Mouse (Mus musculus): Measurements from ENCODE around the gene Fam214b.

Fam214b gene

DNA sequence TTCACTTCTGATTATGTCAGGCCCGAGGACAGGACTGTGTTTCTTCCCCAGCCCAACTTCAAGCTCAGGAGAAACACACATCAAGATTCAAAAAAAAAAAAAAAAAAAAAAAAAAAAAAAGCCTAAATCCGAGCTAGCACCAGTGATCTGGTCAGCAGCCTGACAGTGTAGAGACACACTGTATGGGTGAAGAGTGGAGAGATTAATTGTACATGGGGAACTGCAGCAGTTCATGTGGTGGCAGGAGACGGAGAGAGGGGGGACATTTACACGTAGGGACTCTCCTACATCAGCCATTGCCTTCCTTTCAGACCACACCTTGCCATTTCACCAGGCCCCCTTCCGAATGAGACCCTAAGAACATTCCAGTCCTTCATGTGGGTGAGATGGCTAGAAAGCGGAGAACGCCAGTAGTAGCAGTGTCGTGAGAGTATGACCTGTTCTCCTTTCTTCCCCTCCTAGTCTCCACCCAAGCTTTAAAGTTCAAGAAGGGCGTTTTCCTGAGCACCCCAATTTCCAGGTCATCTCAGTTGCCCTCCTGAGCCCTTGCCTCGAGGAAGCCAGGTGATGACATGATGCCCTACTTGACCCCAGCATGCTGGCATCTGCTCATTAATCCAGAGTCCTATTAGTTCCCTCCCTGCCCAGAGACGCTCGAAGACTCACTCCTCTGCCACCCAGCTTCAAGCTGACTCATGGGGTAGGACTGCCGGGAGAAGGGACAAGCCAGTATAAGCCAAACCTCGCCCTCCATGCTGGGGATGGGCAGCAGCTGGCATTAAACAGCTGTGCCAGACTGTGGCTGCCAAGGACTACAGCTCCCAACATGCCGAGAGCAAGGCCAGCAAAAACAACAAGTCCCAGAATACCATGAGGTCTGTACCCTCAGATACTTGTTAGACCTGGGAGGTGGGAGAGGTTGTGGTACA lies 7.2 kb downstream of the Fam214b start:
- peak; percentile 46 for DNase-seq

- no peak for DNase-seq
Measured at GRCm38 (mm10) chr4:43037860-43038566, 8.0 kb downstream of the Fam214b start.

DNA sequence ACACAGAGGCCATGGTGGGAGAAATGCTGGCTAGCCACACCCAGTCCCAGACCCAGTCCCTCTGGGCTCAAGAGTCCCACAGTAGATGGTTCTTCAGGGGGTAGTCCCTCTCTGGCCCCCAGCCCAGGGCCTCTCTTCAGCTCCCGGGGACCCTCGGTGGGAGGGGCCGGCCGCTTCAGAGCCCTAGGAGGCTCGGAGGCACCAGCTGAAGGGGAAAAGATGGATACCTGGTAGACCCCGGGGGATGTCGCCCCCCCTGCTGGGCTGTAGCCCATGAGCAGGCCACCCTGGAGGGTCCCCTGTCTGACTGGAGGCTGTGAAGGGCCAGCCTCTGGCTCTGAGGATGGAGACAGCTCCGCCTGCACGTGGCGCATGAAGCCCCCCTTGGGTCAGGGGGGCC lies 9.7 kb downstream of the Fam214b start:
- no peak for DNase-seq

DNA sequence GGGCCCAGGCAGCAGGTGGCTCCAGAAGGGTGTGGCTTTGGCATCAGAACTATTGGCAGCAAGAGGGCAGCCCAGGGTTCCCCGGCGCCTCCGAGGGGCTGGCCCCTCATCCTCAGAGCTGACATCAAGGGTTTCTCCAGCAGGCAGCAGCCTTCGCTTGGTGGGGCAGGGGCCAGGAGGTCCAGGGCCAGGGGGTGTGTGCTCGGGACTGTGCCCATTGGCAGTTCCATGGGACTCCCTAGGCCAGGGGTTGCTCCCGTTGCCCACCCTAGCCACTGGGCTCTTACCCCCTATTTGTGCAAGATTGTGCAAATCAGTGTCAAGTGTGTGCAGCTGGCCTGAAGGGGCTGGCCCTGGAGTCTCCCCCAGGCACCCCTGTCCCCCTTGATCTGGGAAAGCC lies 10.2 kb downstream of the Fam214b start:
- DNase-seq = no peak

- DNase-seq = no peak
Measured at GRCm38 (mm10) chr4:43033481-43033880, 12.5 kb downstream of the Fam214b start.

DNA sequence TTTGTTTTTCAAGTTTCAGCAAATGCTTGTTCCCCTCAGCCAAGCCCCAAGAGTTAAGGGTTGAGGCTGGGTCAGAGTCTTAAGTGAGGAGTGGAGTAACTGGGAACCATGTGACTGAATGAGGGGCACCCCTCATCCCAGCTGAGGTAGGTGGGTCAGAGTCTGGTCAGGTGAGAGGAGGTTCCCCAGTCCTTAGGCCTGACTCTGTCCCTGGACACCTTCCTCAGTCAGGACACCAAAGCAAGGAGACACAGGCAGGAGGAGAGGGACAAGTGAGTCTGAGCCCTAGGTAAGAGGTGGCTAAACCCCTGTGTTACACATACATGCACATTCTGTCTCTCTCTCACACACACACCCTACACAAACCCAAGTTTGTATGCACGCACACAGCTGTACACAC lies 13.5 kb downstream of the Fam214b start:
- DNase-seq = no peak

- DNase-seq = peak; percentile 93
Measured at GRCm38 (mm10) chr4:43031237-43031995, 14.6 kb downstream of the Fam214b start, which contains the start of gene Stoml2. Gene Stoml2, minus strand, starts transcription at chr4:43031710.

GRCm38 (mm10) chr4:43030780-43031230 lies 15.2 kb downstream of the Fam214b start:
- DNase-seq = no peak

DNA sequence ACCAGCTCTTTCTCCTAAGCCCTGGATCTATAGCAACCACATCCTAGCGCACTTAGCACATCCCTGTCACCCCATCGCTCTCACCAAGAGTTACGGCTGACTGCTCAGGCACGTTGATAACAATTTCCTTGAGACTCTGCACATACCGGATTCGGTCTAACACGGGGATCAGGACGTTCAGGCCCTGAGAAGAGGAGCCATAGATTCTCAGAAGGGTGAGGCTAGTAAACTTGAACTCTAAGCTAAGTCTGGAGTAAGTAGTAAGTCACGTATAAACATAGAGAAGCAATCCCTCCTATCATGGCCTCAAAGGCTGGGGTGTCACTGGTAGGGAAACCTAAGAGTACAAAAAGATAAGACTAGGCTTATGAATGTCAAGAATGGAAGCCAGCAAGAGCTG lies 15.7 kb downstream of the Fam214b start:
- no peak for DNase-seq

DNA sequence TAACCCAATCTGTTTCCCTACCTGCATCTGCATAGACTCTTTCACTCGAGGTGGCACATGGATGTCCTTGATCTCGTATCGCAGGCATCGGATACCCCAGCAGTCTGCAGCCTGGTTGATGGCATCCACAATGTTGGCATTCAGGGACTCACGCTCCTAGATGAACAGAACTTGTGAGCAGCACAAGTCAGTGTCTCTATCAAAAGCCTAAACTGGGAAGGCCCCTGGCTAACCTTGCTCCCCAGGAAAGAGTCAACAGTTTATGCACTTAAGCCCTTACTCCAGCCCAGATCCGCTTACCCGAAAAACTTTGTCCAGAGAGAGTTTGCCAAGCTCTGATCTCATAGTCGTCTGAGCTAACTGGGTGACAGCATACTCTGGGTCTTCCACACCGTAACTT lies 16.3 kb downstream of the Fam214b start:
- no peak for DNase-seq

- DNase-seq = no peak
Measured at GRCm38 (mm10) chr4:43029121-43029520, 16.9 kb downstream of the Fam214b start.

DNA sequence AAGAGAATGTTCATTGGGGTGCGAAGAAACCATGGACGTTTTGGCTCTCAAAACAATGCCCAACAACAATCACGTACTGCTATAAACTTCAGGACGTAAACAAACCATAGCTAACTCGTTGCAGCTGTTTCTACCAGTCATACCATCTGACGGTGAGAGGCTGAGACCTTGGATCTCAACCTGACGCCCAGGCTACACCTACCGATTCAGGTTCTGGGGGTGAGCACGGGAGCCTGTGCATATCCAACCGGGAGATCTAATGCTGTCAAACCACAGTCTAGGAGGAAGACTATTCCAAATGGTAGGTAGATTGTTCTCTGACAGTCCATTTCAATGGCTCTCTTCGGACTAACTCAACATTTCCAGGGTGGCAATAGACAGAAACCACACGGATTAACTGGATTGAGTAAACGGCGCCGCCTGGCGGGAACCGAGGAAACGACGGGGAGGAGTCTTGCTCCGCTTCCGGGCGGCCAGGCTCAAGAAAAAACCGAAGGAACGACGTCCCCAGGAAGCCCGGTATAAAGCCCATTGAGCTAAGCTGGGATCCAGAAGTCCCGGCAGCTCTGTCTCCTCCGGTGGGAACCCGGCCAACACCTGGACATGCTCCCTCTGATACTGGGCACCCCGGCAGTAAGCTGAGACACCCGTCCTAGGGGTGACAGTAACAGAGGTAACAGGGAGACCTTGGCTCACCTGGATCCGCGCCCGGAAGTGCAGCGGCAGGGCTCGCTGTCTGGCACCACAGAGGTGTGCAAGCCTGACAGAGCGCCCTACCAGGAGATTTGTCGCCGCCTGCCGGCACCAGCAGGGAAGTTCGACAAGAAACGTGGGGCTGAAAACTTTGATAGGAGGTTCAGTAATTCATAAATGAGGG lies 20.7 kb downstream of the Fam214b start, which contains the start of gene Pigo:
Gene Pigo (minus strand): TSS at position 736 of the 877 bp plus-strand sequence.
- peak; percentile 96 for DNase-seq

DNA sequence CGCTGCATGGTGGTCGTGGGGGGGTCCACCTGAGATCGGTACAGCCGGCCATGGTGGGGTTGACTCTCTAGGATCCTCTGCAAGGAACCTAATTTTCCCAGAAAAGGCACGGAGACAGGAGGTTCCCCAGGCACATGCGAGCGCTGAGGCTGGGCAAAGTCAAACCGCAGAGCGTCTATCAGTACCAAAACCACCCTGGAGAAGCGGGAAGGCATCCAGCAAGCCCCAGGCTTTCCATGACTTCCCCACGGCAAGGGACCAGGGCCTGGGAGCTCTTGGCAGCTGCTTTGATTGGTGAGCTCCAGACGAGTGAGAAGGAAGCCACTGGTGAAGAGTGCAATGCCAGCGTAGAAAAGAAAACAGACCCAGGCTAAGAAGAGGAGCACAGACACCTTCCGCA lies 21.3 kb downstream of the Fam214b start:
- no peak for DNase-seq

GRCm38 (mm10) chr4:43021341-43021740 lies 24.7 kb downstream of the Fam214b start:
- DNase-seq = no peak

GRCm38 (mm10) chr4:43020876-43021275 lies 25.1 kb downstream of the Fam214b start:
- no peak for DNase-seq

- DNase-seq = no peak
Measured at GRCm38 (mm10) chr4:43019641-43020465, 26.2 kb downstream of the Fam214b start.

- no peak for DNase-seq
Measured at GRCm38 (mm10) chr4:43019176-43019575, 26.8 kb downstream of the Fam214b start.

DNA sequence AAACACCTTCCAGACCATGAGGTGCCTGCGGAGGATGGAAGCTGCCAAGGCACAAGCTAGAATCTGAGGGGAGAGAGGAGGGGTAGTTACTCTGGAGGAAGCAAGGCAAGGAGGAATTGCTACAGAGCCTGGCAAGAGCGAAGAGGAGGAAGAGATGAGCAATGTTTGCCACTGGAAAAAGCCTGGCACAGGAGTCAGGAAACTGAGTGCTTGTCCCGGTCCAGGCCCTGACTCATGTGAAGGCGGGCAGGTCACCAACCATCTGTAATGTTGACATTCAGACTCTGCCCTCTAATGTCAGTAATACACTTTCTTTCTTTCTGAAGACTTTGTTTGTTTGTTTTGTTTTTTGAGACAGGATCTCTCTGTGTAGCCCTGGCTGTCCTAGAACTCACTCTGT lies 27.9 kb downstream of the Fam214b start:
- no peak for DNase-seq

DNA sequence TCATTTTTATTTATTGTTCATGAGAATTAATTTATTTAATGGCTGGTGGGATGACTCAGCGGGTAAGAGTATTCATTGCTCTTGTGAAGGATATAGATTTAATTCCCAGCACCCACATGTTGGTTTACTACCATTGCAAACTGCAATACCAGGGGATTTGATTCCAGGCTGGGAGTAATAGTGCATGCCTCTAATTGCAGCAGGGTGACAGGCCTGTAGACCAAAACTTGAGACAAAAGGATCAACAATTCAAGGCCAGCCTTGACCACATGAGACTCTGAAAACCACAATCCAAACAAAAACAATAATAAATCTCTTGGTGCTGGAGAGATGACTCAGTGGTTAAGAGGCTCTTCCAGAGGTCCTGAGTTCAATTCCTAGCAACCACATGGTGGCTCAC lies 33.9 kb downstream of the Fam214b start:
- no peak for DNase-seq

DNA sequence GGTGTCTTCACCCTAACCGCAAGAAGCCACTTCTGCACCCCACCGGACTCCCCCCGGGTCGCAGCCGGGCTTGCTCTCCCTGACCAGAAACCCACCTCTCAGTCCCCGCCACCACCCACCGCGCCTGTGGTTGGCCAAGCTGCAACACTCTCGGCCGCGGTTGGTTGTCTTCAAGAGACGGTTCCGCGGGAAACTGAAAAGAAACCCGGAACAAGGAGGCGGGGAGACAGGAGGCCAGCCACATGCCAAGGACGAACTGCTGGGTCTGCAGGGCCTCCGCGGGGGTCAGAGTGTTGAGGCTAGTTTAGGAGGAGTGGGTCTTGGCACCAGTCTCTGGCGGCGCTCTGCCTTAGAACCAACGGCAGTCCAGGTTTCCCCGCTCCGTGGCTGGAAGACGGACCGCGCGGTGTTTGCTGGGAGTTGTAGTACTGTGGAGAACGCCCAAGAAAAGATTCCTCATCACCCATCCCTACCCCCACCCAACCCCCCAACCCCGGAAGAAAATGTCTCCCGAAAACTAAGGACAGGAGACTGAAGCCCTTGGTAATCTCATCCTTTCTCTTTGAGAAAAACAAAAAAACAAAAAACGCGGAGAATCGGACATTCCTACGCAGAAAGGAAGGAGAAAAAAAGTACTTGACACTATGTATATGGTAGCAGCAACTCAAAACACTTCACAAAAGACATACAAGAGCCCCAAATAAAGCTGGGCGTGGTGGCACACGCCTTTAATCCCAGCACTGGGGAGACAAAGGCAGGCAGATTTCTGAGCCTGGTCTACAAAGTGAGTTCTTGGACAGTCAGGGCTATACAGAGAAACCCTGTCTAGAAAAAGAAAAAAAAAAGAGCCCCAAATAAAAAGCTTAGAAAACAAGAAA lies 35.6 kb downstream of the Fam214b start, which contains the start of gene Fancg:
Gene Fancg (minus strand): TSS at position 346 of the 878 bp plus-strand sequence.
- peak; percentile 83 for DNase-seq

Data from lung, postnatal 14 days (tissue).